Mouse (Mus musculus) neural tube, embryonic 15.5 days (tissue): ENCODE measurements around the gene Myl3. TPM values are rescaled to one million over a fixed set of nuclear protein-coding genes. Genes with fewer than 3 reads are reported as not detected.

Experiments used
- ATAC-seq: fragments of 200-750 bp; cut with Nextera tagmentation; 2 replicates; pipeline ENCODE4 v1.8.0; 2017; ENCODE audit warnings: mild to moderate bottlenecking, moderate TSS enrichment, moderate library complexity; ENCODE audit not compliant: low FRiP score
- H3K27ac ChIP-seq: fragments of 300-500 bp; sonication (generic); replicated peaks from 2 replicates; pipeline ENCODE4 v1.5.1; 2015; ENCODE audit warnings: mild to moderate bottlenecking, inconsistent platforms
- H3K27me3 ChIP-seq: fragments of 300-500 bp; sonication (generic); replicated peaks from 2 replicates; pipeline ENCODE4 v1.6.1; 2015; ENCODE audit warnings: inconsistent platforms
- H3K36me3 ChIP-seq: fragments of 300-500 bp; sonication (generic); 2 replicates; pipeline ENCODE4 v1.6.1; 2015; ENCODE audit warnings: inconsistent platforms
- H3K4me1 ChIP-seq: fragments of 300-500 bp; sonication (generic); 2 replicates; pipeline ENCODE4 v1.6.1; 2015; ENCODE audit warnings: inconsistent platforms
- H3K4me2 ChIP-seq: fragments of 300-500 bp; sonication (generic); 2 replicates; pipeline ENCODE4 v1.6.1; 2015; ENCODE audit warnings: inconsistent platforms, mild to moderate bottlenecking, moderate library complexity
- H3K4me3 ChIP-seq: fragments of 300-500 bp; sonication (generic); replicated peaks from 2 replicates; pipeline ENCODE4 v1.5.1; 2015; ENCODE audit warnings: mild to moderate bottlenecking, inconsistent platforms
- H3K9ac ChIP-seq: fragments of 300-500 bp; sonication (generic); replicated peaks from 2 replicates; pipeline ENCODE4 v1.6.1; 2015; ENCODE audit warnings: mild to moderate bottlenecking, inconsistent platforms
- H3K9me3 ChIP-seq: fragments of 300-500 bp; sonication (generic); replicated peaks from 2 replicates; pipeline ENCODE4 v1.6.1; 2016; ENCODE audit warnings: inconsistent platforms
- WGBS: fragments of 180-500 bp; shearing (Covaris S2); methylation state at CpG from one replicate; pipeline ENCODE4 v1.1.7; 2015; ENCODE audit warnings: mixed read lengths; 5-methylcytosine and 5-hydroxymethylcytosine counted together
- polyA plus RNA-seq: library from polyadenylated mRNA; unstranded; fragments of >200 nt; fragmentation: Nextera tagmentation; extraction: Ambion mirVana; gene quantifications from 2 replicates; pipeline ENCODE4 v1.2.1, GENCODE M21; 2015

The Myl3 gene
- polyA plus RNA-seq, 1 experiment from 2014 or later = 4.1 TPM

DNA sequence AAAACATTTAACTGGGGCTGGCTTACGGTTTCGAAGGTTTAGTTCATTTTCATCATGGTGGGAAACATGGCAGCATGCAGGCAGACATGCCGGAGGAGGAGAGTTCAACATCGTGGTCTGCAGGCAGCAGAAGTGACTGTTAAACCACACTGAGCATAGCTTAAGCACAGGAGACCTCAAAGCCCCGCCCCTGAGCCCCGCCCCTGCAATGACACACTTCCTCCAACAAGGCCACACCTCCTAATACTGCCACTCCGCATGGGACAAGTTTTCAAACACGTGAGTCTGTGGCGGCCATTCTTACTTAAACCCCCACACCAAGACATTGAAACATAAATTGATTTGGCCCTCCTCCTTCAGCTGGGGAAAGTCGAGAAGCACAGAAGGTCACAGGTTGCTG is 55.4 kb downstream of the Myl3 start:
- no peak overlapping the region for H3K4me2 ChIP-seq
- H3K4me1 ChIP-seq = no peaks in the 10 kb centered on the region
- no peaks in the 10 kb centered on the region for H3K9me3 ChIP-seq
- no peaks in the 10 kb centered on the region for H3K27me3 ChIP-seq
- no peaks in the 10 kb centered on the region for H3K36me3 ChIP-seq
- no peak for ATAC-seq
- no peak overlapping the region for H3K4me3 ChIP-seq
- no peak overlapping the region for H3K27ac ChIP-seq
- no peak overlapping the region for H3K9ac ChIP-seq
- 83% methylated on average over 10 of the region's 10 CpGs for WGBS

DNA sequence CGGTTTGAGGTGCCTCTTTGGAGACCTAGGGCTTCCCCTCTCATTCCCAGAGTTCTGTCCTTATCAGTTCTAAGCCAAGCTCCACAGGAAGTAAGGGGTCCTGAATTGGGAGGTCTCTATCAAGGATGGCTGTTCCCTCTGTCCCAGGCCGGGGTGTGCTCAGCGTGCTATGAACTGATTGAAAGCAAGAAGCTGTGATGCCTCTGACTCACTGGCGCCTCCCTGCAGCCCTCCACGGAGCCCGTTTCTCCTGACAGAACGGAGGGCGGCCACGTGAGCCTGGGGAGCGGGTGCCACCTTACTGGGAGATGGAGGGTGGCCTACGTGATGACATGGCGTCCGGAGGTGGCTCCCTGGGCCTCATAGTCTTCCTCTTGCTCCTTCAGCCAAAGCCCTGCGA is 56.2 kb downstream of the Myl3 start, which contains the start of gene Prss42:
Gene Prss42 (plus strand): TSS at position 301 of the 400 bp plus-strand sequence.
- H3K27me3 ChIP-seq = no peaks in the 10 kb centered on the region
- no peak within 1 kb of the TSS for H3K9ac ChIP-seq
- no peak within 1 kb of the TSS for H3K4me2 ChIP-seq
- H3K4me1 ChIP-seq = no peaks in the 10 kb centered on the region
- WGBS = 93% methylated on average over 14 of the region's 14 CpGs
- no peak for ATAC-seq
- no peak within 1 kb of the TSS for H3K4me3 ChIP-seq
- H3K27ac ChIP-seq = no peak within 1 kb of the TSS
- H3K36me3 ChIP-seq = no peaks in the 10 kb centered on the region
- H3K9me3 ChIP-seq = no peaks in the 10 kb centered on the region

DNA sequence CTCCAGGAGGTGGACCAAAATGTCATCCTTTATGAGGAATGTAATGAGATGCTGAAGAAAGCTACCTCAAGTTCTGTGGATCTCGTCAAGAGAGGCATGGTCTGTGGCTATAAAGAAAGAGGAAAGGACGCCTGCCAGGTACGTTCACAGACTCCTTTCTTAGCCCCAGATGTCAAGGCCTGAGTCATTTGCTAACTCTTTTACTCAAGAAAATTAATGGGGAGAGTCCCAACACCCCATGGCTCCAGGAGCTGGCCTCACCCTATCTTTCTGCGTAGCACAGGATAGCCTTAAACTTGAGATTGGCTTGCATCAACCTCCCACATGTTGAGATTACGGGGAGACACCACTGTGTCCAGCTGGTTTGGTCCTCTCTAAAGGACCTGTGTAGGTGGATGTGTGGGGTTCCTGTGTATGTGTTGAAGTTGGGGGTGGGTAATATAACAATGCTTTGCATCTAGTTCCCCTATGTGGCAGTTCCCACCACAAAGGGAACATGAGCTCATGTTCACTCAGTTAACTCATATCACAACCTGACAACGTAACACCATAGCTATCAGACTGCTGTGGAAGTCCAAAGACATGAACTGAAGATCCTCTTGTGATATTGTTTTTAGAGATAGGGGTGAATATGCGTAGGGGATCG is 59.3 kb downstream of the Myl3 start:
- H3K36me3 ChIP-seq = no peaks in the 10 kb centered on the region
- no peaks in the 10 kb centered on the region for H3K9me3 ChIP-seq
- ATAC-seq = no peak
- no peaks in the 10 kb centered on the region for H3K27me3 ChIP-seq
- H3K4me1 ChIP-seq = no peaks in the 10 kb centered on the region
- no peak overlapping the region for H3K27ac ChIP-seq
- WGBS = 93% methylated on average over 8 of the region's 8 CpGs
- H3K4me2 ChIP-seq = no peak overlapping the region
- no peak overlapping the region for H3K9ac ChIP-seq
- no peak overlapping the region for H3K4me3 ChIP-seq

DNA sequence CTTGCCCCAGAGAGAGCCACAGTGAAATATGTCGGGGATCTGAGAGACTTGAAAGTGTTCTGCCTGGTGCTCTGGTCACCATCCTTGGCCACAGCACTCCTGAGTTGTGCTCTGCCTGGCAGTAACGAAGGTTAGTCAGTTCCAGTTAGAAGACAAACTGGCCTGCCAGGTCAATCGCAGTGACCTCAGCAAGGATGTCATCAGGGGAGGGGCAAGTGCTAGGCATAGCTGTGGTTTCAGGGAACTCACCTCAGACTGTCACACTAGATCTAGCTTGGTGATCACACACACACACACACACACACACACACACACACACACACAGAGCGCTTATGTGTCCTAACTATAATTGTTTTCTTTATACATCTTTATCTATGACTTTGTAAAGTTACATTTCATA is 61.6 kb downstream of the Myl3 start:
- no peak for ATAC-seq
- Histone ChIP-seq H3K4me2 (no peak overlapping the region), H3K9me3 (no peaks in the 10 kb centered on the region), H3K27me3 (no peaks in the 10 kb centered on the region), H3K9ac (no peak overlapping the region), H3K4me1 (no peaks in the 10 kb centered on the region), H3K36me3 (no peaks in the 10 kb centered on the region), H3K4me3 (no peak overlapping the region), H3K27ac (no peak overlapping the region)
- 76% methylated on average over 4 of the region's 4 CpGs for WGBS

DNA sequence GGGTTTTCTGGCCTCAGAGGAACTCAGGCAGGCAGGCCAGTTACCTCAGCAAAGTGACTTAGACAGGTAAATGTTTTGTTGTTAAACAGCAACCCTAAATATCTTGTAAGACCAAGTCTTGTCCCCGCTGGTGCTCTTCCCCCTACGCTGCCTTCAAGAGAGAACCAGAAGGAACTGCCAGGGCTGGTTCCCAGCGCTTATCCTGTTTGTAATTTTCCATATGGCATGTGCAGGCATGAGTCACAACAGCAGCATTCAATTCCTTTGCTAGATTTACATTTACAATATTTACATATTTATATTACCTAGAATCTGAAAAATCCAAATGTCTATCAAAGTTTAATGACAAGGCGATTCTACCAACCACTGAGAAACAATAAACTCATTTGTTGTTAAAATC is 68.4 kb downstream of the Myl3 start:
- Histone ChIP-seq H3K9ac (no peak overlapping the region), H3K4me1 (no peaks in the 10 kb centered on the region), H3K27ac (no peak overlapping the region), H3K36me3 (no peaks in the 10 kb centered on the region), H3K4me3 (no peak overlapping the region), H3K27me3 (no peaks in the 10 kb centered on the region), H3K4me2 (no peak overlapping the region), H3K9me3 (no peaks in the 10 kb centered on the region)
- 92% methylated on average over 4 of the region's 4 CpGs for WGBS
- no peak for ATAC-seq

DNA sequence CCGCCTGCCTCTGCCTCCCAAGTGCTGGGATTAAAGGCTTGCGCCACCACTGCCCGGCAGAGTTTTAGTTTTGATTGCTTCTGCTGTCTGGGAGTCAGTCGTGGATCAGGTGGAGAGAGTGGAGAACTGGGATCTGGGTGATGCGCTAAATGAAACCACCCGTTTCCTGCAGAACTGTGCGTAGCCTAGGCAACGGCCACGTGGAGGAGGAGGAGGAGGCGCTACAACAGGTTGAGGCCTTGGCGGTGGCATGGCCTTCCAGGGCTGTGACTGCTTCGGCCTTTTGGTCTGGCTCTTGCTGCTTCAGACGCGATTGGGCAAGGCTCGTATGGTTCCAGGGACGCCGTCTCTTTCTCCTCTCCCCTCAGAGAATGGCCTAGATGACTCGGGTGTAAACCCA is 72.1 kb downstream of the Myl3 start, which contains the start of gene Prss44:
Gene Prss44 (plus strand): TSS at position 206 of the 400 bp plus-strand sequence.
- Histone ChIP-seq H3K27me3 (no peaks in the 10 kb centered on the region), H3K9me3 (no peaks in the 10 kb centered on the region), H3K27ac (no peak within 1 kb of the TSS), H3K4me1 (no peaks in the 10 kb centered on the region), H3K4me2 (no peak within 1 kb of the TSS), H3K9ac (no peak within 1 kb of the TSS), H3K4me3 (no peak within 1 kb of the TSS), H3K36me3 (no peaks in the 10 kb centered on the region)
- WGBS = 69% methylated on average over 18 of the region's 18 CpGs
- no peak for ATAC-seq

Other genes starting within 250 kb of the Myl3 start
- gene Setd2, start 209.3 kb upstream of the Myl3 start, polyA plus RNA-seq = 29.9 and 32.4 TPM in 2 replicates
- gene Nradd, start 117.4 kb upstream of the Myl3 start, polyA plus RNA-seq = 24.9 and 26.0 TPM in 2 replicates
- 3.1 and 5.9 TPM in 2 replicates for gene Nbeal2, start 87.7 kb upstream of the Myl3 start, polyA plus RNA-seq
- 96.3 and 112 TPM in 2 replicates for gene Ccdc12, start 85.4 kb upstream of the Myl3 start, polyA plus RNA-seq
- 12.9 and 17.0 TPM in 2 replicates for gene Pth1r, start 5.3 kb downstream of the Myl3 start, polyA plus RNA-seq
- gene Prss42, start 56.3 kb downstream of the Myl3 start, polyA plus RNA-seq = not detected in 2 replicates
- not detected in 2 replicates for gene Prss44, start 72.1 kb downstream of the Myl3 start, polyA plus RNA-seq
- not detected in 2 replicates for gene Prss43, start 84.8 kb downstream of the Myl3 start, polyA plus RNA-seq
- not detected in 2 replicates for gene Prss45, start 92.7 kb downstream of the Myl3 start, polyA plus RNA-seq
- not detected in 2 replicates for gene Prss46, start 102.6 kb downstream of the Myl3 start, polyA plus RNA-seq
- 0.59 and 0.75 TPM in 2 replicates for gene Prss50, start 116.1 kb downstream of the Myl3 start, polyA plus RNA-seq
- 3.2 TPM in 2 replicates for gene Als2cl, start 138.0 kb downstream of the Myl3 start, polyA plus RNA-seq
- 5.9 and 7.2 TPM in 2 replicates for gene Tmie, start 138.3 kb downstream of the Myl3 start, polyA plus RNA-seq
- not detected in 2 replicates for gene Fam240a, start 175.0 kb downstream of the Myl3 start, polyA plus RNA-seq
- gene Tdgf1, start 204.3 kb downstream of the Myl3 start, polyA plus RNA-seq = 0.28 and 0.45 TPM in 2 replicates
- gene Lrrc2, start 209.7 kb downstream of the Myl3 start, polyA plus RNA-seq = 0.78 and 1.5 TPM in 2 replicates
- 0.10 TPM in 1 of 2 replicates, not detected in the other for gene Rtp3, start 248.7 kb downstream of the Myl3 start, polyA plus RNA-seq